Mouse (Mus musculus) midbrain, embryonic 16.5 days (tissue): ENCODE measurements around the gene Akap7. TPM values are rescaled to one million over a fixed set of nuclear protein-coding genes. Genes with fewer than 3 reads are reported as not detected.
"Not testable (repeated sequence)": the region's sequence is repeated elsewhere in the genome, so short reads cannot be mapped to it uniquely, and the experiment has no call there.

Source experiments
- ATAC-seq: fragments of 200-750 bp; cut with Nextera tagmentation; 2 replicates; pipeline ENCODE4 v1.8.0; 2017; ENCODE audit warnings: moderate TSS enrichment
- H3K27ac ChIP-seq: fragments of 300-500 bp; sonication (generic); 2 replicates; pipeline ENCODE4 v1.5.1; 2014; ENCODE audit warnings: mild to moderate bottlenecking, low read length, mixed read lengths
- H3K27me3 ChIP-seq: fragments of 300-500 bp; sonication (generic); 2 replicates; pipeline ENCODE4 v1.6.1; 2014; ENCODE audit warnings: low read depth, low read length, mixed read lengths; ENCODE audit not compliant: control insufficient read depth, insufficient read depth
- H3K36me3 ChIP-seq: fragments of 300-500 bp; sonication (generic); 2 replicates; pipeline ENCODE4 v1.6.1; 2014; ENCODE audit warnings: mild to moderate bottlenecking, low read length, moderate library complexity, mixed read lengths; ENCODE audit not compliant: control insufficient read depth, insufficient read depth
- H3K4me1 ChIP-seq: fragments of 300-500 bp; sonication (generic); 2 replicates; pipeline ENCODE4 v1.6.1; 2014; ENCODE audit warnings: mild to moderate bottlenecking, low read length, mixed read lengths; ENCODE audit not compliant: control insufficient read depth, insufficient read depth
- H3K4me2 ChIP-seq: fragments of 300-500 bp; sonication (generic); 2 replicates; pipeline ENCODE4 v1.6.1; 2014; ENCODE audit warnings: mild to moderate bottlenecking, low read length, mixed read lengths
- H3K4me3 ChIP-seq: fragments of 300-500 bp; sonication (generic); 2 replicates; pipeline ENCODE4 v1.5.1; 2014; ENCODE audit warnings: low read depth, mild to moderate bottlenecking, low read length, moderate library complexity, mixed read lengths
- H3K9ac ChIP-seq: fragments of 300-500 bp; sonication (generic); 2 replicates; pipeline ENCODE4 v1.6.1; 2014; ENCODE audit warnings: low read depth, low read length, mixed read lengths
- H3K9me3 ChIP-seq: fragments of 300-500 bp; sonication (generic); replicated peaks from 2 replicates; pipeline ENCODE4 v1.6.1; 2014; ENCODE audit warnings: mild to moderate bottlenecking, low read length, mixed read lengths; ENCODE audit not compliant: control insufficient read depth, poor library complexity, severe bottlenecking
- WGBS: fragments of 180-500 bp; shearing (Covaris S2); extraction: QIAGEN DNeasy Blood & Tissue Kit; methylation state at CpG from one replicate; pipeline ENCODE4 v1.1.7; 2014; 5-methylcytosine and 5-hydroxymethylcytosine counted together
- polyA plus RNA-seq: library from polyadenylated mRNA; unstranded; fragments of >200 nt; fragmentation: Nextera tagmentation; extraction: Ambion mirVana; gene quantifications from 2 replicates; pipeline ENCODE4 v1.2.1, GENCODE M21; 2015

The Akap7 gene
- polyA plus RNA-seq, 1 experiment from 2014 or later: 63.3 TPM

- no peak for ATAC-seq
Measured at GRCm38 (mm10) chr10:25198575-25198974, 109.1 kb downstream of the Akap7 start.

GRCm38 (mm10) chr10:25198048-25198447 is 109.6 kb downstream of the Akap7 start:
- Histone ChIP-seq H3K27ac (no peak overlapping the region), H3K9ac (no peak overlapping the region), H3K27me3 (no peaks in the 10 kb centered on the region), H3K4me1 (peaks cover 11% of the 10 kb centered on the region), H3K9me3 (0 out of 2 replicates have a peak, but pooled peaks cover 2% of the 10 kb centered on the region), H3K4me2 (peak overlapping the region; percentile 79), H3K4me3 (peak overlapping the region; percentile 53), H3K36me3 (no peaks in the 10 kb centered on the region)
- 78% methylated on average over 9 of the region's 9 CpGs for WGBS
- ATAC-seq: no peak

More at GRCm38 (mm10) chr10:25198575-25198974, 109.1 kb downstream of the Akap7 start:
- H3K4me1 ChIP-seq: peaks cover 11% of the 10 kb centered on the region
- H3K4me2 ChIP-seq: peak overlapping the region; percentile 79
- H3K27ac ChIP-seq: no peak overlapping the region
- peak overlapping the region; percentile 53 for H3K4me3 ChIP-seq
- H3K9me3 ChIP-seq: 0 out of 2 replicates have a peak, but pooled peaks cover 2% of the 10 kb centered on the region
- H3K36me3 ChIP-seq: no peaks in the 10 kb centered on the region
- 86% methylated on average over 12 of the region's 12 CpGs for WGBS
- H3K9ac ChIP-seq: peak overlapping the region; percentile 41; the same call in 1 of the 2 replicates
- H3K27me3 ChIP-seq: no peaks in the 10 kb centered on the region

DNA sequence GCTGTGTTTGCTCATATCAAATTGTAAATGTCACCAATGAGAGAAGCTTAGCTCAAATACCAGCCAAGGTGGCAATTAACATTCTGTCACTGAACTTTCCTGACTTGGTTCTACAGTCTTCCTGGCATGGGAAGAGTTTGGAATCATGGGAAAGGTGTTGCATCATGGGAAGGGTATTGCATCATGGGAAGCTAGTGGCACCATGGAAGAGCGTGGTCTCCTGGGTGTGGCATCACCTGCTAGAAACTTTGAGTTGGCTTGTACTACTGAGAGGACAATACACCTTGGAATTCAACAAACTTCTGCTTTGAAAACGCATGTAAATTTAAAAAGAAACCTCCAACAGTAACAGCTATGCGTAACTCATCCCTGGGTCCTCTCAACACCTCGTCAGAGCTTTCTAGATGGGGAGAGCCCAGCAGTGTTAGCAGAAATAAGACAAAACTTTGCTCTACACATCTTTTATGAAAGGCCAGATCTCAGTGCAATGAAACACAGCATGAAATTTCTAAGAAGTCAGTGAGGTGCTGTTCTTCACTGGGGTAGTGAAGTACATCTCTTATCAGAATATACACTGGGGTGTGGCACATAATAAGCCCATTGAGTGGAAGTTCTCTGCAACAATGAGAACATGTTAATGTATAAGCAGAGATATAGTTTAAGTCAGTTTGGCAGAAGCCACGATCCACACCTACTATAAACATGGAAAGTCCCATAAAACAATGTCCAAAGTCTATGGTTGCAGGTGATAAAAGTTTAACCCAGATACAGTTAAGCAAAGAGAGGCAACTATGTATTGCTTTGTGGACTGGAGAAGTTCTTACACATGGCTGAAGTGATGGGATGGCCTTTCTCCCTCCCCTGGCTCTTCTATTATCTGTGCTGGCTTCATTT is 115.2 kb downstream of the Akap7 start:
- Histone ChIP-seq H3K27ac (no peak overlapping the region), H3K4me1 (no peaks in the 10 kb centered on the region), H3K9me3 (0 out of 2 replicates have a peak, but pooled peaks cover 2% of the 10 kb centered on the region), H3K36me3 (no peaks in the 10 kb centered on the region), H3K9ac (no peak overlapping the region), H3K4me3 (no peak overlapping the region), H3K27me3 (no peaks in the 10 kb centered on the region), H3K4me2 (no peak overlapping the region)
- no peak for ATAC-seq
- 86% methylated on average over 5 of the region's 5 CpGs for WGBS

DNA sequence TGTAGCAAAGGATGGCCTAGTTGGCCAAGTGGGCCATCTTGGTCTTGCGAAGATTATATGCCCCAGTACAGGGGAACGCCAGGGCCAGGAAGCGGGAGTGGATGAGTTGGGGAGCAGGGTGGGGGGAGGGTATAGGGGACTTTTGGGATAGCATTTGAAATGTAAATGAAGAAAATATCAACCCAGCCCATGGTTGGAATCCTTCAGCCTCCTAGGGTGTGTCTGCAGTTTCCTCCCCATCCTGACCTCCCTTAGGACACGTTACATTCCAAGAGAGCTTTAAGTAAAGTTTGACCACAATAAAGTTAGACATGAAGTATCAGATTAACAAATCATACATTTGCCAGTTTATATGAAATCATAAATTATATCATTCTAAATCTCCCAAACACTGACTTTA is 116.5 kb downstream of the Akap7 start:
- no peak overlapping the region for H3K9ac ChIP-seq
- H3K27me3 ChIP-seq: no peaks in the 10 kb centered on the region
- ATAC-seq: no peak
- no peaks in the 10 kb centered on the region for H3K36me3 ChIP-seq
- 0 out of 2 replicates have a peak, but pooled peaks cover 2% of the 10 kb centered on the region for H3K9me3 ChIP-seq
- H3K4me2 ChIP-seq: no peak overlapping the region
- no peak overlapping the region for H3K27ac ChIP-seq
- no peak overlapping the region for H3K4me3 ChIP-seq
- WGBS: 94% methylated on average over 4 of the region's 4 CpGs
- H3K4me1 ChIP-seq: no peaks in the 10 kb centered on the region

DNA sequence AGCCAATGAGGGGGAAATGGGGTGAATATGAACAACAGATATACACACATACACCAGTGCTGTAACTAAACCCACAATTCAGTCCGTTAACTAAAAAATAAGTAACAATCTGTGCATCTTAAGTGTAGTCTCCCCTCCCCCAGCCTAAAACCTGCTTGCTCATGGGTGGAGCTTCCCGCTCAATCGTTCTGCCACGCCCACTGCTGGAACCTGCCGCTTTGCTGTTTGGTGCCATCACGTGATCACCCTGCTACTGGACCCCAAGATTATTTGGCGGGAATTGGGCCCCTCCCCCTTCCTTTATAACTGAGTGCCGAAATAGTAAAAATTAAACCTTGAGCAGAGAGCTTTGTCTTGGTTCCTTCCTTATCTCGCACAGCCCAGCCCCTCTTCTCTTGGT is 121.4 kb downstream of the Akap7 start:
- not testable (repeated sequence) for H3K27me3 ChIP-seq, ATAC-seq, H3K4me1 ChIP-seq, H3K9ac ChIP-seq, H3K36me3 ChIP-seq, H3K4me3 ChIP-seq, H3K27ac ChIP-seq, H3K4me2 ChIP-seq, H3K9me3 ChIP-seq
- 57% methylated on average over 8 of the region's 9 CpGs for WGBS

GRCm38 (mm10) chr10:25185691-25186090 is 122.0 kb downstream of the Akap7 start:
- Histone ChIP-seq H3K36me3 (no peaks in the 10 kb centered on the region), H3K4me1 (no peaks in the 10 kb centered on the region), H3K27ac (no peak overlapping the region), H3K9ac (no peak overlapping the region), H3K4me2 (no peak overlapping the region), H3K4me3 (no peak overlapping the region), H3K9me3 (no peaks in the 10 kb centered on the region), H3K27me3 (no peaks in the 10 kb centered on the region)
- 94% methylated on average over 4 of the region's 4 CpGs for WGBS
- ATAC-seq: no peak

- Histone ChIP-seq H3K4me2 (no peak overlapping the region), H3K27me3 (no peaks in the 10 kb centered on the region), H3K27ac (no peak overlapping the region), H3K4me3 (no peak overlapping the region), H3K9ac (no peak overlapping the region), H3K36me3 (no peaks in the 10 kb centered on the region), H3K4me1 (no peaks in the 10 kb centered on the region), H3K9me3 (no peaks in the 10 kb centered on the region)
- no peak for ATAC-seq
- 89% methylated on average over 10 of the region's 10 CpGs for WGBS
Measured at GRCm38 (mm10) chr10:25184819-25185603, 122.7 kb downstream of the Akap7 start.

GRCm38 (mm10) chr10:25183271-25183670 is 124.4 kb downstream of the Akap7 start:
- Histone ChIP-seq H3K4me1 (no peaks in the 10 kb centered on the region), H3K27me3 (no peaks in the 10 kb centered on the region), H3K9ac (no peak overlapping the region), H3K4me2 (no peak overlapping the region), H3K9me3 (no peaks in the 10 kb centered on the region), H3K4me3 (no peak overlapping the region), H3K27ac (no peak overlapping the region), H3K36me3 (no peaks in the 10 kb centered on the region)
- WGBS: 94% methylated on average over 6 of the region's 6 CpGs
- no peak for ATAC-seq

DNA sequence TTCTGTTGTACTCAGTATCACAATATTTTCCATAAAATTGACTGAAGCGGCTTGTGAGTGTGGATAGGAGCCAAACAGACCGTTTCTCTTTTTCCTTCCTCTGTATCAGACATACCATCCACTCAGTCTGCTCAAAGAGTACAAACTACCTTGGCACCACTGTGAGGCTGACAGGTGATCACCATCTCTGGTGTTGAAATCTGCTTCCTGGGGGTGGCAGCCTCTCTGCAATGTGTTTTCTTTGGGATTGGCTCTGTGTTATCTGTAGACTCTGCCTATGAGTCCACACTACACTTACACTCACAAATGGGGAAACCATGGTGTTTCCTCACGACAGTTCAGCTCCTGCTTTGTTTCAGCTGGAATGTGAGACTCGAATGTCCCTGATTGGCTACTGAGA is 128.6 kb downstream of the Akap7 start:
- 85% methylated on average over 4 of the region's 4 CpGs for WGBS
- no peak overlapping the region for H3K4me3 ChIP-seq
- H3K36me3 ChIP-seq: no peaks in the 10 kb centered on the region
- H3K4me2 ChIP-seq: no peak overlapping the region
- no peak overlapping the region for H3K9ac ChIP-seq
- no peak overlapping the region for H3K27ac ChIP-seq
- H3K27me3 ChIP-seq: no peaks in the 10 kb centered on the region
- ATAC-seq: no peak
- H3K9me3 ChIP-seq: no peaks in the 10 kb centered on the region
- H3K4me1 ChIP-seq: no peaks in the 10 kb centered on the region
